In the genomic region with DNA sequence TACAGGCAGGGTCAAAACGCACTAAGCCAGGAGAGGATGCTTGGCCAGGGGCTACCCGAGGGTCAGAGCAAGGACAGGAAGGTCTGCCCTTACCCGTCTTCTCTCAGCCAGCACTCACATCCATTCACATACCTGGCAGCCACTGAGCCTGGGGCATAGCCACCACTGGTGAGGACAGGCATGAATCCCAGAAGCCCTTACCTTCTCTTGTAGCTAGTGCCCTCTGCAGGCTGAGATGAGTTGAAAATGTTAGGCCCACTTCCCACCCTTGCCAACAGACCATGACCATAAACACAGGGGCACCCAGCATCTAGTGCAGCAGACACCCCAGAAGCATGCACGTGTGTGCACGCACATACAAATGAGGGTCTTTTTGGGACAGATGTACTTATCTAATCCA, we compare ENCODE assay signal across 9 mouse cellular contexts. TPM values are rescaled to one million over a fixed set of nuclear protein-coding genes. Genes with fewer than 3 reads are reported as not detected.
A peak's percentile ranks its signal among the peaks of the same experiment; 100 is the strongest.
DNase-seq lines count a peak whose midpoint lies in the region; ATAC-seq and TF ChIP-seq lines count a peak whose summit lies in the region.
"Had no signal": no experiment of that assay in that cellular context is flagged by ENCODE, and none has a peak within 500 bp of the region (broad histone marks: within the 10 kb centered on the region; RNA-seq: fewer than 3 reads in every experiment).

No protein-coding gene starts in this region.

- H3K9ac ChIP-seq in heart, embryonic 11.5 days (ENCODE audit: low read depth, low read length) = no peak overlapping the region
- H3K9ac ChIP-seq in midbrain, postnatal 0 days (replicated peaks; ENCODE audit: low read length, poor library complexity, severe bottlenecking) = no peak overlapping the region
- no peak overlapping the region for H3K9ac ChIP-seq in intestine, embryonic 16.5 days (ENCODE audit: low read depth, low read length)
- H3K9ac ChIP-seq: liver, embryonic 15.5 days had no signal

- H3K9me3 ChIP-seq in heart, embryonic 11.5 days (replicated peaks; ENCODE audit: control insufficient read depth, low read length) = no peaks in the 10 kb centered on the region
- H3K9me3 ChIP-seq in midbrain, postnatal 0 days (ENCODE audit: low read length) = no peaks in the 10 kb centered on the region
- no peaks in the 10 kb centered on the region for H3K9me3 ChIP-seq in intestine, embryonic 16.5 days (ENCODE audit: control insufficient read depth, low read length)
- H3K9me3 ChIP-seq: liver, embryonic 15.5 days had no signal

- H3K36me3 ChIP-seq in heart, embryonic 11.5 days (ENCODE audit: control insufficient read depth, insufficient read depth, low read length) = no peaks in the 10 kb centered on the region
- H3K36me3 ChIP-seq in midbrain, postnatal 0 days (ENCODE audit: insufficient read depth, low read length) = no peaks in the 10 kb centered on the region
- H3K36me3 ChIP-seq in intestine, embryonic 16.5 days (ENCODE audit: control insufficient read depth, insufficient read depth, low read length) = no peaks in the 10 kb centered on the region
- H3K36me3 ChIP-seq: liver, embryonic 15.5 days had no signal

- no peak for ATAC-seq in heart, embryonic 11.5 days (replicated peaks; ENCODE audit: insufficient number of reproducible peaks, low FRiP score, low TSS enrichment)
- ATAC-seq in midbrain, postnatal 0 days (ENCODE audit: low FRiP score) = no peak
- no peak for ATAC-seq in intestine, embryonic 16.5 days

- DNase-seq in heart, adult 11 months = peak; percentile 85
- DNase-seq in thymus, postnatal 14 days = peak; percentile 35
- no peak for DNase-seq in thymus, adult 18-20 months
- DNase-seq in frontal cortex, postnatal 14 days (ENCODE audit: low spot score in 2 of 2) = peak; percentile 31 to 38
- DNase-seq in midbrain, postnatal 0 days (ENCODE audit: low spot score) = peak; percentile 70
- no peak for DNase-seq in heart, adult 8-10 months (ENCODE audit: low spot score)

- H3K4me1 ChIP-seq in heart, embryonic 11.5 days (ENCODE audit: control insufficient read depth, insufficient read depth, low read length) = no peaks in the 10 kb centered on the region; the same call in 1 of the 2 replicates
- no peaks in the 10 kb centered on the region for H3K4me1 ChIP-seq in midbrain, postnatal 0 days (ENCODE audit: insufficient read depth, low read length)
- H3K4me1 ChIP-seq in intestine, embryonic 16.5 days (ENCODE audit: control insufficient read depth, insufficient read depth, low read length) = no peaks in the 10 kb centered on the region

- WGBS in heart, embryonic 11.5 days (ENCODE audit: insufficient replicate concordance) = 48% methylated on average over 5 of the region's 5 CpGs
- WGBS in midbrain, postnatal 0 days = 58% methylated on average over 5 of the region's 5 CpGs
- 40% methylated on average over 5 of the region's 5 CpGs for WGBS in intestine, embryonic 16.5 days

- H3K4me3 ChIP-seq in heart, embryonic 11.5 days (ENCODE audit: low read depth, low read length) = no peak overlapping the region
- no peak overlapping the region for H3K4me3 ChIP-seq in midbrain, postnatal 0 days (ENCODE audit: low read depth, low read length)
- no peak overlapping the region for H3K4me3 ChIP-seq in intestine, embryonic 16.5 days (ENCODE audit: low read length)
- H3K4me3 ChIP-seq: liver, embryonic 15.5 days had no signal

- H3K4me2 ChIP-seq in heart, embryonic 11.5 days = no peak overlapping the region
- no peak overlapping the region for H3K4me2 ChIP-seq in midbrain, postnatal 0 days (ENCODE audit: low read depth, low read length, poor library complexity, severe bottlenecking)
- no peak overlapping the region for H3K4me2 ChIP-seq in intestine, embryonic 16.5 days (ENCODE audit: low read depth, low read length)
- H3K4me2 ChIP-seq: liver, embryonic 15.5 days had no signal

- no peak overlapping the region for H3K27ac ChIP-seq in heart, embryonic 11.5 days (ENCODE audit: low read depth, low read length)
- no peak overlapping the region for H3K27ac ChIP-seq in midbrain, postnatal 0 days (ENCODE audit: low read depth, low read length)
- no peak overlapping the region for H3K27ac ChIP-seq in intestine, embryonic 16.5 days (ENCODE audit: low read length)
- H3K27ac ChIP-seq: liver, embryonic 15.5 days had no signal

- 0 out of 2 replicates have a peak, but pooled peaks cover 5% of the 10 kb centered on the region for H3K27me3 ChIP-seq in heart, embryonic 11.5 days (ENCODE audit: control insufficient read depth, insufficient read depth, low read length)
- no peaks in the 10 kb centered on the region for H3K27me3 ChIP-seq in midbrain, postnatal 0 days (ENCODE audit: insufficient read depth, low read length)
- H3K27me3 ChIP-seq in intestine, embryonic 16.5 days (replicated peaks; ENCODE audit: control insufficient read depth, insufficient read depth, low read length) = no peaks in the 10 kb centered on the region

- TF ChIP-seq CTCF in midbrain, postnatal 0 days (IDR thresholded peaks at IDR 0.05) = peak; percentile 71

RNA-seq across cellular contexts. Expression of gene Prom2, which starts 9.8 kb away (rescaled TPM):
- polyA plus RNA-seq in heart, embryonic 11.5 days (2014; fragmentation: Nextera tagmentation; extraction: Ambion mirVana) = 0.39 TPM in 1 of 2 replicates, not detected in the other
- 0.44 TPM in 1 of 2 replicates, not detected in the other for total RNA-seq in midbrain, postnatal 0 days (2014; rRNA removed)
- 0.06 and 0.09 TPM in 2 replicates for polyA plus RNA-seq in midbrain, postnatal 0 days (2015; fragmentation: Nextera tagmentation; extraction: Ambion mirVana)
- 0.56 and 0.58 TPM in 2 replicates for polyA plus RNA-seq in intestine, embryonic 16.5 days (2015; fragmentation: Nextera tagmentation; extraction: Ambion mirVana)
- under 1 TPM; 0.12 to 0.88 (median 0.25) TPM for total RNA-seq in heart, adult 8-10 months (2022)
- polyA plus RNA-seq: liver, embryonic 15.5 days had no signal

RNA-seq across cellular contexts. Expression of gene Kcnip3, which starts 29.2 kb away (rescaled TPM):
- polyA plus RNA-seq in heart, embryonic 11.5 days (2014; fragmentation: Nextera tagmentation; extraction: Ambion mirVana) = 2.0 and 2.3 TPM in 2 replicates
- total RNA-seq in midbrain, postnatal 0 days (2014; rRNA removed) = 24.6 and 33.2 TPM in 2 replicates
- 14.2 and 17.1 TPM in 2 replicates for polyA plus RNA-seq in midbrain, postnatal 0 days (2015; fragmentation: Nextera tagmentation; extraction: Ambion mirVana)
- polyA plus RNA-seq in intestine, embryonic 16.5 days (2015; fragmentation: Nextera tagmentation; extraction: Ambion mirVana) = 3.4 and 4.0 TPM in 2 replicates
- 1 to 10 TPM in 3 of 4 experiments, under 1 TPM in 1; 0.86 to 1.3 (median 1.2) TPM for total RNA-seq in heart, adult 8-10 months (2022)

RNA-seq across cellular contexts. Expression of gene Zfp661, which starts 35.8 kb away (rescaled TPM):
- polyA plus RNA-seq in heart, embryonic 11.5 days (2014; fragmentation: Nextera tagmentation; extraction: Ambion mirVana) = 3.1 and 4.0 TPM in 2 replicates
- total RNA-seq in midbrain, postnatal 0 days (2014; rRNA removed) = 6.8 and 7.0 TPM in 2 replicates
- 3.7 and 4.1 TPM in 2 replicates for polyA plus RNA-seq in midbrain, postnatal 0 days (2015; fragmentation: Nextera tagmentation; extraction: Ambion mirVana)
- polyA plus RNA-seq in intestine, embryonic 16.5 days (2015; fragmentation: Nextera tagmentation; extraction: Ambion mirVana) = 2.7 and 3.0 TPM in 2 replicates
- total RNA-seq in heart, adult 8-10 months (2022) = 1 to 10 TPM; 1.1 to 1.9 (median 1.6) TPM

RNA-seq across cellular contexts. Expression of gene Mrps5, which starts 35.9 kb away (rescaled TPM):
- polyA plus RNA-seq in heart, embryonic 11.5 days (2014; fragmentation: Nextera tagmentation; extraction: Ambion mirVana) = 132 and 154 TPM in 2 replicates
- 69.4 and 87.5 TPM in 2 replicates for total RNA-seq in midbrain, postnatal 0 days (2014; rRNA removed)
- 134 and 140 TPM in 2 replicates for polyA plus RNA-seq in midbrain, postnatal 0 days (2015; fragmentation: Nextera tagmentation; extraction: Ambion mirVana)
- 142 and 162 TPM in 2 replicates for polyA plus RNA-seq in intestine, embryonic 16.5 days (2015; fragmentation: Nextera tagmentation; extraction: Ambion mirVana)
- 10 to 100 TPM; 82.2 to 90.5 (median 86.5) TPM for total RNA-seq in heart, adult 8-10 months (2022)

Comparison
In these comparisons a context has a peak if more than half of its experiments do, and no peak if none do; other contexts are left out.
1. DNase-seq: peak in heart, adult 11 months (single experiment), thymus, postnatal 14 days (single experiment), frontal cortex, postnatal 14 days (2 of 2) and midbrain, postnatal 0 days (single experiment); none in thymus, adult 18-20 months (0 of 2) and heart, adult 8-10 months (single experiment).